Mouse (Mus musculus): ENCODE data around the gene 9130213A22Rik. TPM values are rescaled to one million over a fixed set of nuclear protein-coding genes. Genes with fewer than 3 reads are reported as not detected.
A peak's percentile ranks its signal among the peaks of the same experiment; 100 is the strongest.

The 9130213A22Rik gene
- total and polyA plus RNA-seq, 2 experiments from 2014 or later: 1.0 to 1.2 TPM

- no peak; the same call in 1 of the 2 replicates for ATAC-seq (ENCODE audit: low FRiP score)
- no peak overlapping the region for H3K9ac ChIP-seq (replicated peaks; ENCODE audit: low read length, poor library complexity, severe bottlenecking)
- no peak overlapping the region for H3K27ac ChIP-seq (ENCODE audit: low read depth, low read length)
- under 1% methylated on average over 15 of the region's 15 CpGs for WGBS
- peaks cover 4% of the 10 kb centered on the region; the same call in 1 of the 2 replicates for H3K27me3 ChIP-seq (ENCODE audit: insufficient read depth, low read length)
- no peaks in the 10 kb centered on the region for H3K9me3 ChIP-seq (ENCODE audit: low read length)
- H3K36me3 ChIP-seq (ENCODE audit: insufficient read depth, low read length): no peaks in the 10 kb centered on the region
- H3K4me3 ChIP-seq (ENCODE audit: low read depth, low read length): peak overlapping the region; percentile 85
- peak overlapping the region; percentile 98 for H3K4me2 ChIP-seq (ENCODE audit: low read depth, low read length, poor library complexity, severe bottlenecking)
- TF ChIP-seq CTCF (IDR thresholded peaks at IDR 0.05): no peak
- peak; percentile 91 for DNase-seq (ENCODE audit: low spot score)
- peaks cover 21% of the 10 kb centered on the region for H3K4me1 ChIP-seq (ENCODE audit: insufficient read depth, low read length)
Observed at GRCm38 (mm10) chr11:69118765-69119164, 3.6 kb downstream of the 9130213A22Rik start.

- no peak for TF ChIP-seq CTCF (IDR thresholded peaks at IDR 0.05)
- peak overlapping the region; percentile 98 for H3K4me2 ChIP-seq (ENCODE audit: low read depth, low read length, poor library complexity, severe bottlenecking)
- DNase-seq (ENCODE audit: low spot score) (peak; percentile 46), ATAC-seq (ENCODE audit: low FRiP score) (no peak)
- H3K9ac ChIP-seq (replicated peaks; ENCODE audit: low read length, poor library complexity, severe bottlenecking): peak overlapping the region; percentile 61
- peaks cover 21% of the 10 kb centered on the region for H3K4me1 ChIP-seq (ENCODE audit: insufficient read depth, low read length)
- peak overlapping the region; percentile 85 for H3K4me3 ChIP-seq (ENCODE audit: low read depth, low read length)
- no peaks in the 10 kb centered on the region for H3K36me3 ChIP-seq (ENCODE audit: insufficient read depth, low read length)
- H3K27ac ChIP-seq (ENCODE audit: low read depth, low read length): peak overlapping the region; percentile 64
- H3K9me3 ChIP-seq (ENCODE audit: low read length): no peaks in the 10 kb centered on the region
- peaks cover 4% of the 10 kb centered on the region; the same call in 1 of the 2 replicates for H3K27me3 ChIP-seq (ENCODE audit: insufficient read depth, low read length)
- under 1% methylated on average over 45 of the region's 45 CpGs for WGBS
Observed at GRCm38 (mm10) chr11:69117737-69118695, 4.4 kb downstream of the 9130213A22Rik start.

GRCm38 (mm10) chr11:69116843-69117242 lies 5.5 kb downstream of the 9130213A22Rik start:
- H3K27ac ChIP-seq (ENCODE audit: low read depth, low read length): no peak overlapping the region
- peak overlapping the region; percentile 85; the same call in 1 of the 2 replicates for H3K4me3 ChIP-seq (ENCODE audit: low read depth, low read length)
- no peaks in the 10 kb centered on the region for H3K9me3 ChIP-seq (ENCODE audit: low read length)
- H3K9ac ChIP-seq (replicated peaks; ENCODE audit: low read length, poor library complexity, severe bottlenecking): peak overlapping the region; percentile 61; the same call in 1 of the 2 replicates
- H3K4me1 ChIP-seq (ENCODE audit: insufficient read depth, low read length): peaks cover 21% of the 10 kb centered on the region
- H3K27me3 ChIP-seq (ENCODE audit: insufficient read depth, low read length): peaks cover 4% of the 10 kb centered on the region; the same call in 1 of the 2 replicates
- H3K36me3 ChIP-seq (ENCODE audit: insufficient read depth, low read length): no peaks in the 10 kb centered on the region
- ATAC-seq (ENCODE audit: low FRiP score) (no peak), DNase-seq (ENCODE audit: low spot score) (no peak)
- H3K4me2 ChIP-seq (ENCODE audit: low read depth, low read length, poor library complexity, severe bottlenecking): peak overlapping the region; percentile 98
- TF ChIP-seq CTCF (IDR thresholded peaks at IDR 0.05): no peak
- 56% methylated on average over 5 of the region's 5 CpGs for WGBS

- no peak for ATAC-seq (ENCODE audit: low FRiP score)
- Histone ChIP-seq H3K27ac (ENCODE audit: low read depth, low read length) (no peak overlapping the region), H3K9me3 (ENCODE audit: low read length) (no peaks in the 10 kb centered on the region), H3K9ac (replicated peaks; ENCODE audit: low read length, poor library complexity, severe bottlenecking) (no peak overlapping the region), H3K27me3 (ENCODE audit: insufficient read depth, low read length) (no peaks in the 10 kb centered on the region), H3K4me3 (ENCODE audit: low read depth, low read length) (no peak overlapping the region), H3K36me3 (ENCODE audit: insufficient read depth, low read length) (no peaks in the 10 kb centered on the region), H3K4me2 (ENCODE audit: low read depth, low read length, poor library complexity, severe bottlenecking) (no peak overlapping the region), H3K4me1 (ENCODE audit: insufficient read depth, low read length) (peaks cover 13% of the 10 kb centered on the region)
- TF ChIP-seq CTCF (IDR thresholded peaks at IDR 0.05): no peak
- WGBS: 87% methylated on average over 3 of the region's 3 CpGs
- no peak for DNase-seq (ENCODE audit: low spot score)
Observed at GRCm38 (mm10) chr11:69114621-69115020, 7.8 kb downstream of the 9130213A22Rik start.

- no peak overlapping the region for H3K27ac ChIP-seq (ENCODE audit: low read depth, low read length)
- H3K9ac ChIP-seq (replicated peaks; ENCODE audit: low read length, poor library complexity, severe bottlenecking): no peak overlapping the region
- H3K4me1 ChIP-seq (ENCODE audit: insufficient read depth, low read length): peaks cover 10% of the 10 kb centered on the region
- H3K36me3 ChIP-seq (ENCODE audit: insufficient read depth, low read length): 0 out of 2 replicates have a peak, but pooled peaks cover 3% of the 10 kb centered on the region
- no peak for TF ChIP-seq CTCF (IDR thresholded peaks at IDR 0.05)
- no peak for DNase-seq (ENCODE audit: low spot score)
- WGBS: 76% methylated on average over 3 of the region's 3 CpGs
- no peaks in the 10 kb centered on the region for H3K9me3 ChIP-seq (ENCODE audit: low read length)
- no peak overlapping the region for H3K4me2 ChIP-seq (ENCODE audit: low read depth, low read length, poor library complexity, severe bottlenecking)
- H3K27me3 ChIP-seq (ENCODE audit: insufficient read depth, low read length): no peaks in the 10 kb centered on the region
- no peak overlapping the region for H3K4me3 ChIP-seq (ENCODE audit: low read depth, low read length)
- no peak for ATAC-seq (ENCODE audit: low FRiP score)
Observed at GRCm38 (mm10) chr11:69114018-69114417, 8.4 kb downstream of the 9130213A22Rik start.

- DNase-seq (ENCODE audit: low spot score) (no peak), ATAC-seq (ENCODE audit: low FRiP score) (no peak)
- no peak overlapping the region for H3K4me3 ChIP-seq (ENCODE audit: low read depth, low read length)
- peaks cover 24% of the 10 kb centered on the region for H3K36me3 ChIP-seq (ENCODE audit: insufficient read depth, low read length)
- H3K4me1 ChIP-seq (ENCODE audit: insufficient read depth, low read length): peaks cover 2% of the 10 kb centered on the region
- H3K9ac ChIP-seq (replicated peaks; ENCODE audit: low read length, poor library complexity, severe bottlenecking): no peak overlapping the region
- no peak overlapping the region for H3K4me2 ChIP-seq (ENCODE audit: low read depth, low read length, poor library complexity, severe bottlenecking)
- H3K27ac ChIP-seq (ENCODE audit: low read depth, low read length): no peak overlapping the region
- no peaks in the 10 kb centered on the region for H3K27me3 ChIP-seq (ENCODE audit: insufficient read depth, low read length)
- TF ChIP-seq CTCF (IDR thresholded peaks at IDR 0.05): no peak
- no peaks in the 10 kb centered on the region for H3K9me3 ChIP-seq (ENCODE audit: low read length)
- WGBS: 70% methylated on average over 4 of the region's 4 CpGs
Observed at GRCm38 (mm10) chr11:69111865-69112264, 10.5 kb downstream of the 9130213A22Rik start.

All from midbrain, postnatal 0 days (tissue).